Mouse (Mus musculus) lung, postnatal 0 days (tissue): ENCODE results near the gene Armcx3.
"Not testable (repeated sequence)": the region's sequence is repeated elsewhere in the genome, so short reads cannot be mapped to it uniquely, and the experiment has no call there.

Source experiments
- CTCF ChIP-seq: IDR thresholded peaks from 2 replicates; pipeline ENCODE4 v1.5.1; 2016; ENCODE audit warnings: antibody characterized with exemption, mild to moderate bottlenecking
- EP300 ChIP-seq: IDR thresholded peaks from 2 replicates; pipeline ENCODE4 v1.6.1; 2016; ENCODE audit warnings: antibody characterized with exemption, mild to moderate bottlenecking, control low read depth

- TF ChIP-seq CTCF, EP300: not testable (repeated sequence)
Measured at GRCm38 (mm10) chrX:134763428-134764198, 7.2 kb downstream of the Armcx3 start.
